Mouse (Mus musculus) lung, postnatal 0 days (tissue): Measurements from ENCODE around the gene Sytl3. TPM values are rescaled to one million over a fixed set of nuclear protein-coding genes. Genes with fewer than 3 reads are reported as not detected.

Source experiments
- ATAC-seq: fragments of 200-750 bp; cut with Nextera tagmentation; 2 replicates; pipeline ENCODE4 v1.8.0; 2017; ENCODE audit warnings: moderate library complexity
- DNase-seq: peaks from one replicate; pipeline ENCODE4 v3.0.0-alpha.2; 2016; ENCODE audit warnings: low spot score
- H3K27ac ChIP-seq: fragments of 300-500 bp; sonication (generic); 2 replicates; pipeline ENCODE4 v1.5.1; 2014; ENCODE audit warnings: antibody characterized with exemption, mild to moderate bottlenecking, low read length, mixed read lengths
- H3K27me3 ChIP-seq: fragments of 300-500 bp; sonication (generic); replicated peaks from 2 replicates; pipeline ENCODE4 v1.6.1; 2014; ENCODE audit warnings: low read length, mixed read lengths; ENCODE audit not compliant: insufficient read depth
- H3K36me3 ChIP-seq: fragments of 300-500 bp; sonication (generic); 2 replicates; pipeline ENCODE4 v1.6.1; 2014; ENCODE audit warnings: low read length, mixed read lengths; ENCODE audit not compliant: insufficient read depth
- H3K4me1 ChIP-seq: fragments of 300-500 bp; sonication (generic); 2 replicates; pipeline ENCODE4 v1.6.1; 2014; ENCODE audit warnings: antibody characterized with exemption, low read depth, low read length, mixed read lengths; ENCODE audit not compliant: insufficient read depth
- H3K4me2 ChIP-seq: fragments of 300-500 bp; sonication (generic); replicated peaks from 2 replicates; pipeline ENCODE4 v1.6.1; 2014; ENCODE audit warnings: low read depth, mild to moderate bottlenecking, low read length, moderate library complexity, mixed read lengths
- H3K4me3 ChIP-seq: fragments of 300-500 bp; sonication (generic); 2 replicates; pipeline ENCODE4 v1.5.1; 2014; ENCODE audit warnings: low read depth, low read length
- H3K9ac ChIP-seq: fragments of 300-500 bp; sonication (generic); replicated peaks from 2 replicates; pipeline ENCODE4 v1.6.1; 2014; ENCODE audit warnings: low read depth, mild to moderate bottlenecking
- H3K9me3 ChIP-seq: fragments of 300-500 bp; sonication (generic); 2 replicates; pipeline ENCODE4 v1.6.1; 2016; ENCODE audit warnings: low read length, mixed read lengths
- CTCF ChIP-seq: IDR thresholded peaks from 2 replicates; pipeline ENCODE4 v1.5.1; 2016; ENCODE audit warnings: antibody characterized with exemption, mild to moderate bottlenecking
- EP300 ChIP-seq: IDR thresholded peaks from 2 replicates; pipeline ENCODE4 v1.6.1; 2016; ENCODE audit warnings: antibody characterized with exemption, mild to moderate bottlenecking, control low read depth
- WGBS: fragments of 180-500 bp; shearing (Covaris S2); extraction: QIAGEN DNeasy Blood & Tissue Kit; methylation state at CpG from one replicate; pipeline ENCODE4 v1.1.7; 2014; 5-methylcytosine and 5-hydroxymethylcytosine counted together
- polyA plus RNA-seq: library from polyadenylated mRNA; unstranded; fragments of >200 nt; fragmentation: Nextera tagmentation; extraction: Ambion mirVana; gene quantifications from 2 replicates; pipeline ENCODE4 v1.2.1, GENCODE M21; 2015

Sytl3 gene
- polyA plus RNA-seq, 1 experiment from 2014 or later: 0.67 TPM

- DNase-seq (no peak), ATAC-seq (no peak)
- H3K9ac ChIP-seq: no peak overlapping the region
- H3K4me1 ChIP-seq: no peaks in the 10 kb centered on the region
- H3K4me3 ChIP-seq: no peak overlapping the region
- H3K36me3 ChIP-seq: no peaks in the 10 kb centered on the region
- TF ChIP-seq CTCF: no peak
- no peak for TF ChIP-seq EP300
- no peak overlapping the region for H3K4me2 ChIP-seq
- H3K27me3 ChIP-seq: no peaks in the 10 kb centered on the region
- WGBS: 85% methylated on average over 4 of the region's 4 CpGs
- H3K27ac ChIP-seq: no peak overlapping the region
- no peaks in the 10 kb centered on the region for H3K9me3 ChIP-seq
Measured at GRCm38 (mm10) chr17:6787241-6787640, 128.3 kb downstream of the Sytl3 start.

Other genes with a start within 250 kb of the Sytl3 start
- 537 and 571 TPM in 2 replicates for gene Dynlt1b, start 229.0 kb upstream of the Sytl3 start, polyA plus RNA-seq
- 29.1 and 30.1 TPM in 2 replicates for gene Dynlt1c, start 57.4 kb upstream of the Sytl3 start, polyA plus RNA-seq
- gene Dynlt1f, start 3.2 kb upstream of the Sytl3 start, polyA plus RNA-seq: 185 and 188 TPM in 2 replicates
- gene Ezr, start 123.7 kb downstream of the Sytl3 start, polyA plus RNA-seq: 275 and 288 TPM in 2 replicates